Mouse (Mus musculus) brain, adult 10 weeks (tissue): ENCODE data around the gene Tmem270. TPM values are rescaled to one million over a fixed set of nuclear protein-coding genes. Genes with fewer than 3 reads are reported as not detected.

Source experiments
- polyA plus RNA-seq: library from polyadenylated mRNA; stranded (reverse); fragments of 350-450 nt; fragmentation: Illumina TruSeq; extraction: RNeasy Lipid Tissue Mini Kit (QIAGEN cat#74804); gene quantifications from one replicate; pipeline ENCODE4 v1.2.3, GENCODE M21; 2015; ENCODE audit warnings: low read depth, low replicate concordance

Tmem270 gene
- not detected for polyA plus RNA-seq

DNA sequence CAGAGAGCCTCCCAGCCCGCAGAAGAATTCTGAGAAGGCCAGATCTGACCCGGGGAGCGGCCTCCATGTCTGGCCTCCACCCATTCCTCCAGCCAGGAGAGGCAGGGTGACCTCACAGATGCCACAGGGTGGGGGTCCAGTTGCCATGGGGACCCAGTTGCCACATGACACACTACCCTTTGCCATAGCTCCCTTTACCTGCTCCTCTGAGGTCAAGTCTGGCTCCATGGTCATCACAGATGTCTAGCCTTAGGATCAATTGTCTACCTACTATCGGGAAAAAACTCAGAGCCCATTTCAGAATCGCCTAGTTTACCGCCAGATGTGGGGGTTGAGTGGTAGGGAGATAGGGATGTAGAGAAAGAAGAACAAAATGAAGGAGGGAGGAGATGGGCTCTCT lies at the start of gene Tmem270:
TSS of gene Tmem270 (minus strand) at position 101 of the 400 bp plus-strand sequence.

DNA sequence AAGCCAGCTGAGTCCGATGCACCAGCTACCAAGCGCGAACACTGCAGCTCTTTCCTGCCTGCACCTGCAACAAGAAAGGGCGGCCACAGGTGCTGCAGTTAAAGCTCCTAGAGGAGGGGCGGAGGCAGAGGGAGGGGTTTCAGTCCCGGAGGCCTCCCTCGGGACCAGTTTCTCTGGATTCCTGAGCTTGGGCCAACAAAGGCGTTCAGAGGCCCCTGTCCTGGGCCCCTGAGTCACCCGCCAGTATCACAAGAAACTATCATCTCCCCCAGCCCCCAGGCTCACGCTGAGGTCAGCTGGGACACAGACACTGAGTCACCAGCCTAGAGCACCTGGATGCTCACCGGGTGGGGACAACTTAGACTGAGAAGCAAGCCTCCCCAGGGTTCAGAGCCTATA lies 40.3 kb upstream of the Tmem270 start, which contains the start of gene Cldn4:
TSS of gene Cldn4 (minus strand) at position 78 of the 399 bp plus-strand sequence.

DNA sequence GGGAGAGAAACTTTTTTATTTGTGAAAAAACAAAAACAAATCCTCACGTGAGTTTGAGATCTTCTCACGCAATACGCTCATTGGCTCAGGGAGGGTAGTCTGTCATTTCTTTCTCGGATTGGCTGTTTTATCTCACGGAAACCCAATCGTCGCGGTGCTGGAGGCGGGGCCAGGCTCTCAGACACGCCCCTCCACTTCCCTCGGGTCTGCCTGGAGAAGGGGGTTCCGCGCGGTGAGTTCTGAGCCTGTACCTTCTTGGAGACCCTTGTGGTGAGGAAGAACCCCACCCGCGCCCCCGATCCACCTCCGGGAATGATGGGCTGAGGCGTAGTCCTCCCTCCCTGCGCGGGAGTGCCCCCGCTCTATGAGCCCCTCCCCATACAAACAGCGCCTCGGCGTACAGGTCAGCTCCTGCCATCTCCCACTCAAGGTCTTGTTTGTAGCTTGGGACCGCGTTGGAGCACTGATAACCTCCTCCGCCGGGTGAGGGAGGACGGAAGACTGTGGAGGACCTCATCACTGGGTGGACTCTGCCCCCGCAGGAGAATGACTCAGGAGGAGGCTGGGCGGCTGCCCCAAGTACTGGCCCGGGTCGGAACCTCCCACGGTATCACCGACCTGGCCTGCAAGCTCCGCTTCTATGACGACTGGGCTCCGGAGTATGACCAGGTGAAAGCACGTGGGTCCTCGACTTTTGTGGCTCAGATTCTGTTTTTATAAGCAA lies 25.8 kb upstream of the Tmem270 start, which contains the start of gene Mettl27:
TSS of gene Mettl27 (plus strand) at position 190 of the 724 bp plus-strand sequence.

DNA sequence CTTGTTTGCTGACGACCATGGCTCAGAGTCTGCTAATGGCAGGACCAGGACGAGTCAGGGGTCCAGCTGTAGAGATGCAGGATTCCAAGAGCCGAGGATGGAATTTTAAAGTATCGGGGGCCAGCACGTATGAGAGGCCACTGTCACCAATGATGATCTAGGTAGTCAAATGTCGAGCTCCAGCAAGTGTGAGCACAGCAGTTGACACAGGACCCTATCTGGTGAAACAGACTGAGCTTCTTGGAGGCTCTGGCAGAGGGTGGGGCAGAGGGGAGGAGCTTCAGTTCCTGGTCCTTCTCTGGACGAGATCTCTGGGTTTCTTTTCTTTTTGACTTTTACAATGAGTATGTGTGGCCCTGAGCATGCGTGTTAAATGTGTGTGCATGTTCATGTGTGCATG lies 8.8 kb upstream of the Tmem270 start, which contains the start of gene Cldn13:
TSS of gene Cldn13 (minus strand) at position 216 of the 400 bp plus-strand sequence.

Other genes starting within 250 kb of the Tmem270 start
- gene Limk1, start 218.1 kb downstream of the Tmem270 start, polyA plus RNA-seq, result 52.4 TPM
- gene Eln, start 159.4 kb downstream of the Tmem270 start, polyA plus RNA-seq, result 4.5 TPM
- gene Cldn13, start 8.8 kb upstream of the Tmem270 start, polyA plus RNA-seq, result not detected
- 6.7 TPM for gene Mettl27, start 25.6 kb upstream of the Tmem270 start, polyA plus RNA-seq
- gene Cldn4, start 40.2 kb upstream of the Tmem270 start, polyA plus RNA-seq, result not detected
- 0.37 TPM for gene Cldn3, start 79.5 kb upstream of the Tmem270 start, polyA plus RNA-seq
- 49.6 TPM for gene Abhd11, start 102.4 kb upstream of the Tmem270 start, polyA plus RNA-seq
- gene Stx1a, start 116.7 kb upstream of the Tmem270 start, polyA plus RNA-seq, result 262 TPM
- gene Dnajc30, start 157.5 kb upstream of the Tmem270 start, polyA plus RNA-seq, result 37.6 TPM
- gene Bud23, start 158.2 kb upstream of the Tmem270 start, polyA plus RNA-seq, result 58.5 TPM
- gene Vps37d, start 171.5 kb upstream of the Tmem270 start, polyA plus RNA-seq, result 19.8 TPM
- 2.6 TPM for gene Mlxipl, start 183.2 kb upstream of the Tmem270 start, polyA plus RNA-seq
- gene Tbl2, start 242.9 kb upstream of the Tmem270 start, polyA plus RNA-seq, result 13.0 TPM